Mouse (Mus musculus) neural tube, embryonic 14.5 days (tissue): ENCODE data around the gene Olfr585. TPM values are rescaled to one million over a fixed set of nuclear protein-coding genes. Genes with fewer than 3 reads are reported as not detected.

Source experiments
- ATAC-seq: fragments of 200-750 bp; cut with Nextera tagmentation; 2 replicates; pipeline ENCODE4 v1.8.0; 2017; ENCODE audit warnings: low read depth, mild to moderate bottlenecking, moderate TSS enrichment, moderate library complexity
- H3K27ac ChIP-seq: fragments of 300-500 bp; sonication (generic); 2 replicates; pipeline ENCODE4 v1.5.1; 2014; ENCODE audit warnings: low read depth, mild to moderate bottlenecking, control low read depth, low read length, moderate library complexity, mixed read lengths
- H3K27me3 ChIP-seq: fragments of 300-500 bp; sonication (generic); 2 replicates; pipeline ENCODE4 v1.6.1; 2014; ENCODE audit warnings: low read length; ENCODE audit not compliant: control insufficient read depth, insufficient read depth
- H3K36me3 ChIP-seq: fragments of 300-500 bp; sonication (generic); 2 replicates; pipeline ENCODE4 v1.6.1; 2014; ENCODE audit warnings: low read length, mixed read lengths; ENCODE audit not compliant: control insufficient read depth, insufficient read depth
- H3K4me1 ChIP-seq: fragments of 300-500 bp; sonication (generic); 2 replicates; pipeline ENCODE4 v1.6.1; 2014; ENCODE audit warnings: low read length; ENCODE audit not compliant: control insufficient read depth, insufficient read depth
- H3K4me2 ChIP-seq: fragments of 300-500 bp; sonication (generic); 2 replicates; pipeline ENCODE4 v1.6.1; 2014; ENCODE audit warnings: mild to moderate bottlenecking, low read depth, low read length, control low read depth
- H3K4me3 ChIP-seq: fragments of 300-500 bp; sonication (generic); 2 replicates; pipeline ENCODE4 v1.5.1; 2014; ENCODE audit warnings: low read depth, low read length, control low read depth, mixed read lengths
- H3K9ac ChIP-seq: fragments of 300-500 bp; sonication (generic); replicated peaks from 2 replicates; pipeline ENCODE4 v1.6.1; 2014; ENCODE audit warnings: low read depth, mild to moderate bottlenecking, control low read depth, low read length, mixed read lengths
- H3K9me3 ChIP-seq: fragments of 300-500 bp; sonication (generic); 2 replicates; pipeline ENCODE4 v1.6.1; 2016; ENCODE audit warnings: low read length; ENCODE audit not compliant: control insufficient read depth
- WGBS: fragments of 180-500 bp; shearing (Covaris S2); extraction: QIAGEN DNeasy Blood & Tissue Kit; methylation state at CpG from one replicate; pipeline ENCODE4 v1.1.7; 2014; 5-methylcytosine and 5-hydroxymethylcytosine counted together
- polyA plus RNA-seq: library from polyadenylated mRNA; unstranded; fragments of >200 nt; fragmentation: Nextera tagmentation; extraction: Ambion mirVana; gene quantifications from 2 replicates; pipeline ENCODE4 v1.2.1, GENCODE M21; 2014

Gene Olfr585
- not detected in 2 replicates for polyA plus RNA-seq

- no peak within 1 kb of the TSS for H3K4me3 ChIP-seq
- no peaks in the 10 kb centered on the region for H3K9me3 ChIP-seq
- no peaks in the 10 kb centered on the region for H3K4me1 ChIP-seq
- H3K36me3 ChIP-seq, result no peaks in the 10 kb centered on the region
- H3K27me3 ChIP-seq, result no peaks in the 10 kb centered on the region
- no peak for ATAC-seq
- no peak within 1 kb of the TSS for H3K9ac ChIP-seq
- no peak within 1 kb of the TSS for H3K27ac ChIP-seq
- 93% methylated on average over 1 of the region's 1 CpGs for WGBS
- no peak within 1 kb of the TSS for H3K4me2 ChIP-seq
Measured at GRCm38 (mm10) chr7:103097420-103097819, at the start of gene Olfr585. Gene Olfr585, plus strand, starts transcription at chr7:103097720.

GRCm38 (mm10) chr7:103051000-103051399 is 46.5 kb upstream of the Olfr585 start, which contains the start of gene Olfr583:
Gene Olfr583, plus strand, starts transcription at chr7:103051300.
- 98% methylated on average over 1 of the region's 1 CpGs for WGBS
- Histone ChIP-seq H3K27me3 (no peaks in the 10 kb centered on the region), H3K27ac (no peak within 1 kb of the TSS), H3K4me1 (no peaks in the 10 kb centered on the region), H3K9ac (no peak within 1 kb of the TSS), H3K36me3 (no peaks in the 10 kb centered on the region), H3K4me3 (no peak within 1 kb of the TSS), H3K4me2 (no peak within 1 kb of the TSS), H3K9me3 (no peaks in the 10 kb centered on the region)
- ATAC-seq, result no peak

- Histone ChIP-seq H3K9ac (no peak within 1 kb of the TSS), H3K4me1 (no peaks in the 10 kb centered on the region), H3K9me3 (no peaks in the 10 kb centered on the region; the same call in 1 of the 2 replicates), H3K36me3 (no peaks in the 10 kb centered on the region), H3K27me3 (no peaks in the 10 kb centered on the region), H3K4me3 (no peak within 1 kb of the TSS), H3K27ac (no peak within 1 kb of the TSS), H3K4me2 (no peak within 1 kb of the TSS)
- no peak for ATAC-seq
- WGBS, result 85% methylated on average over 1 of the region's 1 CpGs
Measured at GRCm38 (mm10) chr7:103081585-103081984, 15.9 kb upstream of the Olfr585 start, which contains the start of gene Olfr584. Gene Olfr584, plus strand, starts transcription at chr7:103081885.

GRCm38 (mm10) chr7:103119406-103119805 is 21.9 kb downstream of the Olfr585 start:
- ATAC-seq, result no peak
- H3K9me3 ChIP-seq, result no peaks in the 10 kb centered on the region
- WGBS, result 43% methylated on average over 3 of the region's 3 CpGs
- no peak overlapping the region for H3K4me3 ChIP-seq
- H3K27me3 ChIP-seq, result no peaks in the 10 kb centered on the region
- H3K36me3 ChIP-seq, result no peaks in the 10 kb centered on the region
- H3K4me2 ChIP-seq, result no peak overlapping the region
- H3K4me1 ChIP-seq, result no peaks in the 10 kb centered on the region
- H3K9ac ChIP-seq, result no peak overlapping the region
- no peak overlapping the region for H3K27ac ChIP-seq

- ATAC-seq, result no peak
- 94% methylated on average over 3 of the region's 3 CpGs for WGBS
- no peak within 1 kb of the TSS for H3K4me2 ChIP-seq
- H3K9ac ChIP-seq, result no peak within 1 kb of the TSS
- H3K27me3 ChIP-seq, result no peaks in the 10 kb centered on the region
- H3K9me3 ChIP-seq, result no peaks in the 10 kb centered on the region
- no peaks in the 10 kb centered on the region for H3K4me1 ChIP-seq
- H3K4me3 ChIP-seq, result no peak within 1 kb of the TSS
- H3K36me3 ChIP-seq, result no peaks in the 10 kb centered on the region
- no peak within 1 kb of the TSS for H3K27ac ChIP-seq
Measured at GRCm38 (mm10) chr7:103125538-103125937, 28.0 kb downstream of the Olfr585 start, which contains the start of gene Olfr586. Gene Olfr586, minus strand, starts transcription at chr7:103125638.

GRCm38 (mm10) chr7:103140579-103140978 is 43.1 kb downstream of the Olfr585 start, which contains the start of gene Olfr588-ps1:
Gene Olfr588-ps1, plus strand, starts transcription at chr7:103140879.
- no peak within 1 kb of the TSS for H3K4me2 ChIP-seq
- no peak within 1 kb of the TSS for H3K9ac ChIP-seq
- no peak for ATAC-seq
- H3K9me3 ChIP-seq, result no peaks in the 10 kb centered on the region
- no peak within 1 kb of the TSS for H3K27ac ChIP-seq
- H3K4me1 ChIP-seq, result no peaks in the 10 kb centered on the region
- no peaks in the 10 kb centered on the region for H3K27me3 ChIP-seq
- H3K4me3 ChIP-seq, result no peak within 1 kb of the TSS
- 69% methylated on average over 1 of the region's 1 CpGs for WGBS
- no peaks in the 10 kb centered on the region for H3K36me3 ChIP-seq

Other genes starting within 250 kb of the Olfr585 start
- not detected in 2 replicates for gene Olfr566, start 239.0 kb upstream of the Olfr585 start, polyA plus RNA-seq
- gene Olfr568, start 220.6 kb upstream of the Olfr585 start, polyA plus RNA-seq, result not detected in 2 replicates
- gene Olfr569, start 206.8 kb upstream of the Olfr585 start, polyA plus RNA-seq, result not detected in 2 replicates
- not detected in 2 replicates for gene Olfr570, start 203.1 kb upstream of the Olfr585 start, polyA plus RNA-seq
- gene Olfr571, start 180.2 kb upstream of the Olfr585 start, polyA plus RNA-seq, result 0.18 TPM in 1 of 2 replicates, not detected in the other
- not detected in 2 replicates for gene Olfr572, start 173.3 kb upstream of the Olfr585 start, polyA plus RNA-seq
- gene Olfr573-ps1, start 155.1 kb upstream of the Olfr585 start, polyA plus RNA-seq, result not detected in 2 replicates
- gene Olfr574, start 149.3 kb upstream of the Olfr585 start, polyA plus RNA-seq, result not detected in 2 replicates
- not detected in 2 replicates for gene Olfr575, start 138.9 kb upstream of the Olfr585 start, polyA plus RNA-seq
- gene Olfr576, start 135.1 kb upstream of the Olfr585 start, polyA plus RNA-seq, result not detected in 2 replicates
- gene Olfr577, start 121.8 kb upstream of the Olfr585 start, polyA plus RNA-seq, result not detected in 2 replicates
- gene Olfr578, start 108.4 kb upstream of the Olfr585 start, polyA plus RNA-seq, result not detected in 2 replicates
- gene Olfr582, start 59.7 kb upstream of the Olfr585 start, polyA plus RNA-seq, result not detected in 2 replicates
- gene Olfr583, start 46.4 kb upstream of the Olfr585 start, polyA plus RNA-seq, result not detected in 2 replicates
- not detected in 2 replicates for gene Olfr584, start 15.8 kb upstream of the Olfr585 start, polyA plus RNA-seq
- gene Olfr586, start 27.9 kb downstream of the Olfr585 start, polyA plus RNA-seq, result not detected in 2 replicates
- not detected in 2 replicates for gene Olfr588-ps1, start 43.2 kb downstream of the Olfr585 start, polyA plus RNA-seq
- gene Olfr589, start 58.6 kb downstream of the Olfr585 start, polyA plus RNA-seq, result not detected in 2 replicates
- gene Olfr591, start 80.6 kb downstream of the Olfr585 start, polyA plus RNA-seq, result not detected in 2 replicates
- gene Olfr592, start 87.1 kb downstream of the Olfr585 start, polyA plus RNA-seq, result not detected in 2 replicates
- not detected in 2 replicates for gene Olfr593, start 114.1 kb downstream of the Olfr585 start, polyA plus RNA-seq
- gene Olfr594, start 119.3 kb downstream of the Olfr585 start, polyA plus RNA-seq, result not detected in 2 replicates
- gene Usp17ld, start 154.8 kb downstream of the Olfr585 start, polyA plus RNA-seq, result not detected in 2 replicates
- not detected in 2 replicates for gene Olfr596, start 207.9 kb downstream of the Olfr585 start, polyA plus RNA-seq
- not detected in 2 replicates for gene Olfr597, start 218.6 kb downstream of the Olfr585 start, polyA plus RNA-seq
- not detected in 2 replicates for gene Olfr598, start 225.8 kb downstream of the Olfr585 start, polyA plus RNA-seq
- not detected in 2 replicates for gene Olfr599, start 238.2 kb downstream of the Olfr585 start, polyA plus RNA-seq